Mouse (Mus musculus): ENCODE results near the gene Arhgef28. TPM values are rescaled to one million over a fixed set of nuclear protein-coding genes. Genes with fewer than 3 reads are reported as not detected.
A peak's percentile ranks its signal among the peaks of the same experiment; 100 is the strongest.

Gene Arhgef28
- polyA plus RNA-seq, 1 experiment, result 27.2 TPM

DNA sequence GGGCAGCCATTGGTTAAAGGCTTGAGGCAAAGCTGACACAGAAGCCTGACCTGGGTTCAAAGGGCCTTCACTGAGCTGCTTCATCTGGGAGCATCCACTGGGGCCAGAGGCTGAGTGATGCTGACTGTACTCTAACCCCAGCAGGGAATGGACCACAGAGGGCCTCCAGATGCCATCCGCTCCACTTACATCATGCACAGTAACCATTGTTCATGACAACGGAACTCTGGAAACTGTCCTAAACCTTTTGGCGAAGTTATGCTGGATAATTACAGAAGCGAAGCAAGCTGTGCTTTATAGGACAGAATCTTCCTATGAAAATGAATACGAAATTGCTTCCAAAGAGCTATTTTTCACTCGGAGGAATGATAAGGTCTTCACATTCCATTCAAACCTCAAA, 219.5 kb downstream of the Arhgef28 start:
- no peak for DNase-seq (ENCODE audit: extremely low spot score in 1 of 2, low spot score in 1 of 2)

DNA sequence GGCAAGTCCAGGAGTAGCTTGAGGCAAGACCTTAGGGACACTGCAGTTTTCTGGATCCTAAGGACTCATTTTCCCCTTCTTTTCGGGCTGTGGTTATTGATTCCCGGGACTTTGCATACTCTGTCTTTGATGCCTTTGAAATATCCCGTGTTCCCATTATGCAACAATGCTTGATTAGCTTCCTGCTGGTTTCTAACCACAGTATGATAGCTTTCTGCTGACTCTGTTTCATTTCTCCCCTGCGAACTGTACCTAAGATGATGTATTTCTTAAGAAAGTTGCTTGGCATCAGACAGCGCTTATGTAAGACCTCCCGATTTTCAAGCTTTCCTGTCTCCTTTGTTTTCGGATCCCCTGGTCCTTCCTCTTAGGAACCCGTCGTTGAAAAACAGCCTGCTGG, 229.1 kb downstream of the Arhgef28 start:
- DNase-seq (ENCODE audit: extremely low spot score in 1 of 2, low spot score in 1 of 2), result no peak

DNA sequence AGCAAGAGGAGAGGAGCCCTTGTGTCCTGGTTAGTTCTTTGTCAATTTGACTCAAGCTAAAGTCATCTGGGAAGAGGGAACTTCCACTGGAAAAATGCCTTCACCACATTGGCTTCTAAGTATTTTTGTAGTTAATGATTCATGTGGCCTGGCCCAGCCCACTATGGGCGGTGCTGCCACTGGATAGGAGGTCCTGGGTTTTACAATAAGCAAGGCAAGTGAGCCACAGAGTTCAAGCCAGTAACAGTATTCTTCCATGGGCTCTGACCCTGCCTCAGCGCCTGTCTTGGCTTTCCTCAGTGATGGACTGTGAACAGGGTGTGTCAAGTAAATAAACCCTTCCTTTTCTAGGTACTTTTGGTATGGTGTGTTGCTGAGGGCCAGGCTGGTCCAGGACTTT, 229.6 kb downstream of the Arhgef28 start:
- DNase-seq (ENCODE audit: extremely low spot score in 1 of 2, low spot score in 1 of 2), result no peak

DNA sequence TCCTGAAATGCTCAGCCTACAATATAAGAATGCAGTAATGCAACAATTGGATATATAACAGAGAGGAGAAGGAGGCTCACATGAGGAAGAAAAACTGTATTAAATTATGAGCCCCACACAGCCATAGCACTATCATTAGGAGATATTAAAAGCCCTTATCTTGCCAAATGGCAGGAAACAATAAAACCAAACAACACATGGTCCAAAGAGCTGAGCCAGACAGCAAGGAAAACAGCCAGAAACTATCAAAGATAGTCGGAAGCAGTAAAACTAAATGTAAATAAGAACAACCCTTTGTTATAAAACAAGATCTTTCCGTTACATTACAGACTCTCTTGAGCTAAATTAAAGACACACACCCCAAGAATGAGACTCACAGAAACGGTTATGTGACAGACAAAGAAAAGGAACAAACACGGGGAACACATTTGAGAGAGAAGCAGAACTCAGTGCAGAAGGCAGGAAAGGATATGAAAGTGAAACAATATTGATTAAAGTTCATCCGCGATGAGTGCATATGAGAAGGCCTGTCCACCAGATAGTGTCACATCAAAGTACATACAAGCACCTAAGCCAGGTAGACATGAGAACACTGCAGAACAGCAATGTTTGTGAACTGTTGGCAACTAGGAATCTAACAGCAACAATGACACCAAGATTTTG, 231.6 kb downstream of the Arhgef28 start:
- no peak for DNase-seq (ENCODE audit: extremely low spot score in 1 of 2, low spot score in 1 of 2)

DNA sequence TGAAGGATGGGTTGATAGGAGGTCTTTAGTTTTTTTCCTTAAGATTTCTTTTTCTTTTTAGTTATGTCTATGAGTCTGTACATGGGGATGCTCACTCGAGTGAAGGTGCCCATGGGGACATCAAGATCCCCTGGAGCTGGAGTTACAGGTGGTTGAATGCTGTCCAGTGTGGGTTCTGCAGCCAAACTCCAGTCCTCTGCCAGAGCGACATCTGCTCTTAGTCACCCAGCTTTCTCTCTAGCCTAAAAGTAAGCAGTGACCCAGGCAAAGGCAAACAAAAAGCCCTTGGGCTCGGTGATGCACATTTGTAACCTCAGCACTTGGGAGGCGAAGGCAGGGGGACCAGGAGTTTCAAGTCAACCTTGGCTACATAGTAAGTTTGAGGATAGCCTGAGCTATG, 232.3 kb downstream of the Arhgef28 start:
- DNase-seq (ENCODE audit: extremely low spot score in 1 of 2, low spot score in 1 of 2), result no peak

DNA sequence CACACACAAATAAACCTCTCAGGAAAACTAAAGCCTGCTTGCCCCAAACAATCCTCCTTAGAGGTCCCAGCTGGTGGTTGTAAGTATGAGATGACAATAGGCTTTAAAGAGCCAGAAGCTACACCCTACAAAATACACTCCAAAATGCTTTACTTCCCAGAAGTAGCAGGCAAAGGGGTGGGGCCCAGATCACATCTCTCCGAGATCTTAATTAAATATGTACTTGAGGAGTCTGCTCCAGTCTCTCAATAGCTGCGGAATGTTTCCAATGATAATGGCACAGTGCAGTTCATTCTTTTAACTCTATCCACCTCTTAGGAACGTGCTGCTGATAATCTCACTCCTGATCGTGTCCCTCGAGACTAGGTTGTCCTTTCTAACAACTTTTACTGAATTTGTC, 240.2 kb downstream of the Arhgef28 start:
- DNase-seq (ENCODE audit: extremely low spot score in 1 of 2, low spot score in 1 of 2), result no peak

DNA sequence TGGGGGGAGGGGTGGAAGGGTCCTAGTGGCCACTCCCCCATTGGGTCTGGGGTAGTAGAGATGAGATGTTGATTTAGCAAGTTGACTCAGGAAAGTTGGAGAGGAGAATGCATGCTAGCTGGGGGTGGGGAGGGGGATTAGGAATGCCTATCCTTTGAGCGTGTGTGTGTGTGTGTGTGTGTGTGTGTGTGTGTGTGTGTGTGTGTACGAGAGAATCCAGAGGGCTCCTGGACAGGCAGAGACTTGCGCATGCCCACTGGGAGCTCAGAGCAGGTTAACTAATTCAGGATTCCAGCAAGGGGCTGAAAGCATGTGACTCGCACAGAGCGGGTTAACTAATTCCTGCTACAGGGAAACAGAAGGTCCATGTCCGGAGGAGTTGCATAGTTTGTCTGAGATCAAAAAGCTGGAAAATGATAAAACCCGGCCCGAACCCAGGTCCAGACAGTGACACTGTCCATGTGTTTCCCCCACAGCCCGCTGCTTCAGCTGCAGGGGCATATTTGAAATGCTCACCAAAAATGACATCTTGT, 241.3 kb downstream of the Arhgef28 start:
- no peak for DNase-seq (ENCODE audit: extremely low spot score in 1 of 2, low spot score in 1 of 2)

DNA sequence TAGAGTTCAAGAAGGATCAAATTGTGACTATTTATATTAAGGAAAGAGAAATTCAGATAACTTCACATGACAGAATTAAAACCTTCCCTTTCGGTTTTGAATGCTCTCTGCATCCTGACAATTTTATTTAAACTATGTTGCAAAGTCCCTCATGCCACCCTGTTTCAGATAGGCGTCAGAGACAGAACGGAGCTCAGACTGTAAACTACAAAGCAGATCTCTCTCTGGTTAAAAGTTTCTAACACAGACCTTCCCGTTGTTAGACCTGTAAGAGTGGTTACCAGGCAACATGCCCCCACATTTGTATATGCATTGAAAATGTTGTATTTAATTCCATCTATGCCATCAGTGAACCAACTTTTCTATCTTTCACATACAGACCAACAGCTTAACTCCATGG, 246.1 kb downstream of the Arhgef28 start:
- DNase-seq (ENCODE audit: extremely low spot score in 1 of 2, low spot score in 1 of 2), result no peak

DNA sequence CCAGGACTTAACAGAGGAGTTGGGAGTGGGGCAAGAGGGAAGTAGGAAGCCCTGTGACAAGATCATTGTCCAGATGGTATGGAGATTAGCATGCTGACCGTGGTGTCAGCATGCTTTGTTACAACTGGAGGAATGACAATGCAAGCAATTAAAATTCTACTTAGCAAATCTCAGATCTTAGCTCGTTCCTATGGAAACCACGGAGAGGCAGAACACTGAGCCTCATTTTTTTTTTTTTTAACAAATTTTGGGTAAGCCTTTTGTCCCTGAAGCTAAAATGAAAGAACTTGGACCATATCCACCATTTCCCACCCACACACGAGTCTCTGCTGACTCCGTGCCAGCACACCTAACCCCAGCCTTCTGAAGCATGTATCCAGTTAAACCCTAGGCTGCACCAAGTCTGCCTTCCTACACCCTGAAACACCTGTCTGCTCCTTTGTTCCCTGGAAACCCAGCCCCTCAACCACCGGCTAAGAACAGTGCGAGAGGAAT, 246.8 kb downstream of the Arhgef28 start:
- DNase-seq (ENCODE audit: extremely low spot score in 1 of 2, low spot score in 1 of 2), result peak in 1 of 2 experiments; percentile 65

DNA sequence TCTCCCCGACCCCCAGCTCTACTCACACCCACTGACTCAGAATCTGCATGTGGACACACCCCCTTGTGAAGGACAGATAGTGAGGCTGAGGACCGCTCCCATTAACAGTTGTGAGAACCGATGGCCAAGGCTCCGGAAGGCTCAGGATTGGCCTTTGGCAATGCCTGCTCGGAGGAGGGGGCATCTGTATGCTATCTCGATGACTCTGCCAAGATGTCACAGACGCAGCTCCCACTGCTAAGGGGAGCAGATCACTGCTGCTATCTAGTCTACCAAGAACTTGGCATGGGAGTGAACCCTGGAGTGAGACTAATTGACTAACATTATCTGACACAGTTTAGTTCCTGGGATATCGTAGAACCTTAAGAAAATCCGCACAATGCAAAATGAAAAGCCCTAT, 250.5 kb downstream of the Arhgef28 start:
- DNase-seq (ENCODE audit: extremely low spot score in 1 of 2, low spot score in 1 of 2), result no peak

DNA sequence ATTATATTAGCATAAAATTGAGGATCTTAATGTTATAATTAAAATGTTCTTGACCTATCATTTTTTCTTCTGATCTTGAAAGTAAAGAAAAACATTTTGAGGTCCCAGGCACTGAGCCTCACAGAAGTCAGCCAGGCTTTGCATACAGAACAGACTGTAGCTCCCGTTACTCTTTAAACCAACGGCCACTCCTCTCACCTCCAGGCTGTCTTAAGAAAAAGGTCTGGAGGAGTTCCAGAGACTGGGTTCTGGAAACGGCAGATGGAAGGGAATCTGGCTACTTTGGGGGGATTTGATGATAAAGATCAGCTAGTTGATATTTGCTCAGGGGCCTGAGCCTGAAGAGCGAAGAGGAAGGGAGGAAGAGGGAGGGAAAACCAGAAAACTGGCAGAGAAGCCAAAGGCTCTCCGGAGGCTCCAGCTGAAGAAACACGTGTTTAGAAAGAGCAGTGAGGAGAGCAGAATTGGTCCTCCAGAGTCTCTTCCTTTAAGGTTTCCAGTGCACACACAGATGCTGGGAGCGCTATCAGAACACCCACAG, 251.2 kb downstream of the Arhgef28 start:
- DNase-seq (ENCODE audit: extremely low spot score in 1 of 2, low spot score in 1 of 2), result no peak

DNA sequence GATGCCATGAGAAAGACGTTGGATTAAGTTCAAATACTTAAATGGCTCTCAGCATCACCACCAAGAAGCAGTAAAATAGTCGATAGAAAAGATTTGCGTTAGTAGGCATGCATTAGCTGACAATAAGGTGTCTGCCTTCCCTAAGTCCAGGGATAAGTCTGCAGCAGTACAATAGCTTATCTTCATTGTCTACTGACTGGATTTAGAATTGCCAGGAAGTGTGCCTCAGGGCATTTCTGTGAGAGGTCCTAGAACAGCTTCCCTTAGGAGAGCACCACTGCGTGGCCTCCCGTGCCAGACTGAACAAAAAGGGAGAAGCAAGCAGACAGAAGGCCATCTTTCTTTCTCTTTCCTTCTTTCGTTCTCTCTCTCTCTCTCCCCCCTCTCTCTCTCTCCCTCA, 252.2 kb downstream of the Arhgef28 start:
- DNase-seq (ENCODE audit: extremely low spot score in 1 of 2, low spot score in 1 of 2), result no peak

DNA sequence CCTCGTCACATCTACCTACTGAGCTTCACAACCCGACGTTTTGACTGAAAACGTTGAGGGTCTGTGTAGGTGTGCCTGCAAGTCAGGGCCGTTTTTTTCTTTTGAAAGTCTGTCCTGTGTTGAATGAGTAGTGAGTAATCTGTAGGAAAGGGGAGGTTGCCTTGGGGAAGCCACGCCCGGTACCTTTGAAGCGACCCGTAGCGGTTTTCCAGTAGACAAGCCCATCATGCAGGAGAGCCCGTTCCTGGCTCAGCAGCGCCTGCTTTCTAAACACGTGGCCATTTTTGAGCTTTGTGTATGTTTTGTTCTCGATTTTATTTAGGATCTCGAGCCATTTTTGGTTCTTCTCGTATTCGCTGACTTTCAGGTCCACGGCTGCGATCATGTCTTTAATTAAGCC, 252.7 kb downstream of the Arhgef28 start:
- no peak for DNase-seq (ENCODE audit: extremely low spot score in 1 of 2, low spot score in 1 of 2)

DNA sequence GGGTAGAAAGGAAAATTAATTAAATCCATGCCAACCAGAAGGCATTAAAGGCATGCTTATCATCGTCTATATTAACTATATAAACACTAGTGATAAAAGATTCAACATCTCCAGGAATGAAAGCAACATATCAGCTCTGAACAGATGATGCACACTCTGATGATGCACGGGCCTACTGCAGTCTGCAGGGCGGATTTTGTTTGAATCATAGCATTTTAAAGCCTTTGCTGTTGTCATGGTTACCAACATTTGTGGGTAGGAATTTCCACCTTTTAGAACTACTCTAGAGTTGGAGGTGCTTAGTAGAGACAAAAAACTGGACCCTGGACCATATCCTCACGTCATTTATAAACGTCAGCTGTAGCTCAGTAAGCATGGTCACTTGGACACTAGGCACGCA, 257.4 kb downstream of the Arhgef28 start:
- DNase-seq (ENCODE audit: extremely low spot score in 1 of 2, low spot score in 1 of 2), result peak in 1 of 2 experiments; percentile 60

DNA sequence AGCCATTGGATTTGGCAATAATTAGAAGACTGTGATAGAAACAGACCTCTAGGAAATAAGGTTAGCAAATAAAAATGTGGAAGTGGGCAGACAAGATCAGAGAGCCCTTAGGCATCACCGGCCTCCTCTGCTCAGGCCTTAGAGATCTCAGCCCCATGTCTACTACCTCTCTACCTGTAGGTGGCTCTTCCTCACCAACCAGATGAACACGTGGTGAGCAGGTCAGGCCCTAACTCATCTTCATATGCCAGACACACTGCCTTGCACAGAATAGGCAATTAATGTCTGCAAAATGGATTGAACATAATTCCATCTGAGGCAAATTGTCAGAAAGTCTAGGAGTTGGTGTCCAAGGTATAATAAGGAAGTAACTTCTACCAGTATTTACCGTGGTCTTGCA, 258.6 kb downstream of the Arhgef28 start:
- DNase-seq (ENCODE audit: extremely low spot score in 1 of 2, low spot score in 1 of 2), result no peak

DNA sequence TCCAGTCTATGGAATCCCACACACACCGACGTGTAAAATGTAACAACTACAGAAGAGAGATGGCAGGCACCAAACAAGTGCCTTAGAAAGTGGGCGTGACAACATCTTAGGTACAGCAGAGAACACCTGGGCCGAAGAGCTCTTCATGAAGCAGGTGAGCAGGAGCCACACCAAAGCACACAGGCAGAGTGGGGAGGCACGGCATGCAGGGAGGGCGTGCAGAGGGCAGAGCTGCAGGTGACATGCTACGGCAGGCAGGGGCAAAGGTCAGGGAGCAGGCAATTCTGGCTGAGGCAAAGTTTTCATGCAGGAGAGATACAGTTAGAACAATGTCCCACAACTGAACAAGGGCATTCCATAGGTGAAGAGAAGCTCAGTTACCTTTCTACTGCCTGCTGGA, 259.8 kb downstream of the Arhgef28 start:
- DNase-seq (ENCODE audit: extremely low spot score in 1 of 2, low spot score in 1 of 2), result no peak

DNA sequence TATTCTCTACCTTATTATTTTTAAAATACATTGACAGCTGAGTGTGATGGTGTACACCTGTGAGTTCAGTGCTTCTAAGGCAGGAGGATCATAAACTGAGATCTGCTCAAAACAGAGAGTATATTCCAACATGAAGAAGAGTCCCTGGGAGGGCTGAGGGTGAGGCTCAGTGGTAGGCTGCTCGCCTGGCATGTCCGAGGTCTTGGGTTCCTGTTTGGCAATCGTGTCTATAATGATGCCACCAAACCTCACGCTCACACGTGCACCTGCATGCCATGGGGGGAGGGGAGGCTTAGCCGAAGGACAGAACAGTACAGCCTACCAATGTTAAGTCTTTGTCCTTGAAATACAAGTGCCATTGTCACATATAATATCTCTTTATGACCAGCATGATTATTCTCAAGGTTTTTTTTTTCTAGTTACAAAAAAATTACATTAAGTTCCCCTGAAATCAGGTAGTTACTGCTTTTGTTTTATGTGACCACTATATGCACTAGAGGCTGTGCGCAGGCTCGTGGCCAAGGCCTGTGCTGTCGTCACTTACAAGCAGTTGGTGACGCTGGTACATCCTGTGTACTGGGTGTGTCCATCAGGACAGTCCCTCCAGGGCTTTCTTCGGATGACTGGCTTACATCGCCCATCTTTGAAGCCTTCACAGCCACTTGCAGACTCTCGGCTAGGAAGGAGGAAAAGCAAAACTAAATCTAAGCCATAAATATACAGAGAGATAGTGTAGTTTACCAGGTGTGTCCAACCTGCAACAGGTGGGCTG, 264.1 kb downstream of the Arhgef28 start:
- DNase-seq (ENCODE audit: extremely low spot score in 1 of 2, low spot score in 1 of 2), result no peak

DNA sequence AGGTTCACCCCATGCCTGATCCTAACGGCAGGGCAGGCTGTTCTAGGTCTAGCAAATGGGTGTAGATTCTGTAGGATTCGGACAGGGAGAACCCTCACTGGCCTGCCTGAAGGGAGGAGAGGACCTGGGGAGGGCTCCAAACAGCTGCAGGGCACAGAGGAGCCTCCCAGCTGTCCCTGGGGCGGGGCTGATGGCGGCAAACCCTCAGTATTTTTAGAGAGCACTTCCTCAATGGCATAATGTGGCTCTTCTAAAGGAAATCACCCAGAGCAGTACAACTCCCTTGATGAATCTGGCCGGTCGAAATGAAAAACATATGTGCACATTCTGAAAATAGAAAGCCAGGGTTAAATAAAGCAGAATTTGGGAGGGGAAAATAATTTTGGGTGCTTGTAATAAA, 265.1 kb downstream of the Arhgef28 start:
- no peak for DNase-seq (ENCODE audit: extremely low spot score in 1 of 2, low spot score in 1 of 2)

DNA sequence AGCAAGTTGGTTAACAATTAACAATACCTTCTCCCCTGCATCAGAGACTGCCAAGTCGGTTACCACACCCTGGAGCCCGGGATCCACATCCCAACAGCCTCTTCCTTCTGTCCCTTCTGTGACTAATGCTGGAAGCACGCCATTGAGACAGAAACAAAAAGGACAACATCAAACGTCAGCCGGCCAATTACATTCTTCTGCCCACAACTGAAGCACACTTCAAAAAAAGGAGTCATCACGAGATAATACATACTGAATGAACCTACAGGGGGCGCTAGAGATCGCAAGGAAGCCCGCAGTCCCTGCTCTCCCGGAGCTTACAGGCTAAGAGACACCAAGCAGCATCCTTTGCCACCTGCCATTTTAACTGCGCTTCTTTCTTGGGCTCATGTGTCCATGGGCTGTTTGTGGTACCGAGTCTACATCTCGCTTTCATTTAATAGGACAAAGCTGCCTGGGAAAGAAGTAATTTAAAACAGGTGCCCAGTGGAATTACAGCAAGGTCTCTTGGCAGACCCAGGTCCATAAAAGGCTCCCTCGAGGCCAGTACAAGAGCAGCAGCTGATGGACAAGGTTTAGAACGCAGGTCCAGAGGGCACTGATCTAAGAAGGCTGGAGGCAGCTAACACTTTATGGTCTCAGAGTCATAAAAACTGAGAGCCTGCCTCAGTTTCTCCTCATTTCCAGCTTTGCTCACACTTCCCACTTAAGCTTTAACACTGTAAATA, 266.6 kb downstream of the Arhgef28 start:
- DNase-seq (ENCODE audit: extremely low spot score in 1 of 2, low spot score in 1 of 2), result peak in 1 of 2 experiments; percentile 40

DNA sequence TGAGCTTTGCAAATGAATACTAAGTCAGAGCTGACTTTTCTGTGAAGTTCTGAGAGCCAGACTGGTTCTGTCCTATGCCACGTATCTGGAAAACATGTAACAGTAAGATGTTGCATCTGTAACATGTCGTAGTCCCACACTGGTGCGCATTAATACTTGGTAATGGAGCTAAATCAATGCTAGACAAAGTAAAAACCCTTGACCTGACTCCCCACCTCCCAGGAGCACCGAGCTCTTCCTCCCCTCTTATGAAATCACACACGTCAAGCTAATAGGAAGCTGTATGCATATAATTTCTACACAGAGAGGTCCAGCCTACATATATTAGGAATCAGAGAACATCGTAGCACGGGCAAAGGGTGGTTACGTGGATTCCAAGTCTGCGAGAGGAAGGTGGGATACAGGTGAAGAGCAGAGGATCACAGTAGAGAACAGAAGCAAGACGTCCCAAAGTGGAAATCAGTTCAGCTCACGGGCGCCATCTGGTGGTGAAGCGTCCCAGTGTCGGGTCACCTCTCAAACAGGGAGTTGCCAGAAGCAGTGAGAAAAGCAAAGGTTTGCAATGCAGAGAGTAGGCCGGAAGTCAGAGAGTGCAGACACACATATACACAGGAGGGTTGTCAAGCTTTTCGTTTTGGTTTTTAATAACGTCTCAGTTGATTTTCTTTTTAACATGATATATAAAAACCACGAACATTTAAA, 267.5 kb downstream of the Arhgef28 start:
- DNase-seq (ENCODE audit: extremely low spot score in 1 of 2, low spot score in 1 of 2), result peak; percentile 77 to 97
